8 mouse cellular contexts compared by ENCODE assay signal in genomic region chr13:54949592-54949991, GRCm38 (mm10). TPM values are rescaled to one million over a fixed set of nuclear protein-coding genes. Genes with fewer than 3 reads are reported as not detected.
A peak's percentile ranks its signal among the peaks of the same experiment; 100 is the strongest.
DNase-seq lines count a peak whose midpoint lies in the region; ATAC-seq and TF ChIP-seq lines count a peak whose summit lies in the region.

No protein-coding gene starts in this region.

- no peak for TF ChIP-seq CTCF in embryonic fibroblast, embryonic 13.5 days (IDR thresholded peaks at IDR 0.05; ENCODE audit: borderline replicate concordance, insufficient read depth, low read length)
- no peak for TF ChIP-seq CTCF in midbrain, postnatal 0 days (IDR thresholded peaks at IDR 0.05)

- peak; percentile 41; the same call in 1 of the 2 replicates for ATAC-seq in limb, embryonic 14.5 days (ENCODE audit: low FRiP score, low read depth)
- ATAC-seq in midbrain, postnatal 0 days (ENCODE audit: low FRiP score): 0 out of 2 replicates have a peak, but pooled peaks have one; percentile 15

- H3K4me2 ChIP-seq in limb, embryonic 14.5 days (replicated peaks; ENCODE audit: low read depth, low read length, severe bottlenecking): peak overlapping the region; percentile 100
- H3K4me2 ChIP-seq in midbrain, postnatal 0 days (ENCODE audit: low read depth, low read length, poor library complexity, severe bottlenecking): peak overlapping the region; percentile 89

- under 1% methylated on average over 44 of the region's 44 CpGs for WGBS in hindbrain, embryonic 10.5 days
- WGBS in limb, embryonic 14.5 days: 1% methylated on average over 28 of the region's 44 CpGs
- 2% methylated on average over 41 of the region's 44 CpGs for WGBS in midbrain, postnatal 0 days

- no peaks in the 10 kb centered on the region for H3K36me3 ChIP-seq in hindbrain, embryonic 10.5 days
- H3K36me3 ChIP-seq in limb, embryonic 14.5 days (ENCODE audit: control insufficient read depth, insufficient read depth, low read length): no peaks in the 10 kb centered on the region
- no peaks in the 10 kb centered on the region for H3K36me3 ChIP-seq in midbrain, postnatal 0 days (ENCODE audit: insufficient read depth, low read length)

- H3K27me3 ChIP-seq in hindbrain, embryonic 10.5 days (ENCODE audit: insufficient read depth, poor library complexity, severe bottlenecking): peaks cover 100% of the 10 kb centered on the region
- peaks cover 90% of the 10 kb centered on the region for H3K27me3 ChIP-seq in limb, embryonic 14.5 days (ENCODE audit: control insufficient read depth, insufficient read depth, low read length)
- H3K27me3 ChIP-seq in midbrain, postnatal 0 days (ENCODE audit: insufficient read depth, low read length): no peaks in the 10 kb centered on the region; the same call in 1 of the 2 replicates

- no peak overlapping the region for H3K27ac ChIP-seq in embryonic fibroblast, embryonic 13.5 days (ENCODE audit: insufficient read depth, low read length)
- H3K27ac ChIP-seq in hindbrain, embryonic 10.5 days: peak overlapping the region; percentile 79
- no peak overlapping the region for H3K27ac ChIP-seq in limb, embryonic 14.5 days (replicated peaks; ENCODE audit: low read depth, low read length)
- peak overlapping the region; percentile 81 for H3K27ac ChIP-seq in midbrain, postnatal 0 days (ENCODE audit: low read depth, low read length)

- peak; percentile 65 for DNase-seq in cerebellum, adult 11 months
- no peak for DNase-seq in cerebellum, postnatal 4 days (ENCODE audit: low spot score in 2 of 2)
- peak; percentile 65 for DNase-seq in Muller cell, postnatal 12 days (ENCODE audit: inconsistent ontology term)
- peak; percentile 70 for DNase-seq in hindbrain, embryonic 10.5 days (ENCODE audit: low spot score)
- DNase-seq in limb, embryonic 14.5 days (ENCODE audit: low spot score): peak; percentile 30
- no peak for DNase-seq in midbrain, postnatal 0 days (ENCODE audit: low spot score)
- no peak for DNase-seq in T-cell, adult 2 months (ENCODE audit: low spot score)

- H3K4me3 ChIP-seq in embryonic fibroblast, embryonic 13.5 days (ENCODE audit: insufficient read depth, low read length): peak overlapping the region; percentile 42
- peak overlapping the region; percentile 71 for H3K4me3 ChIP-seq in hindbrain, embryonic 10.5 days
- peak overlapping the region; percentile 55 for H3K4me3 ChIP-seq in limb, embryonic 14.5 days (replicated peaks; ENCODE audit: low read length)
- H3K4me3 ChIP-seq in midbrain, postnatal 0 days (ENCODE audit: low read depth, low read length): peak overlapping the region; percentile 87

- no peaks in the 10 kb centered on the region for H3K4me1 ChIP-seq in embryonic fibroblast, embryonic 13.5 days (ENCODE audit: control insufficient read depth, insufficient read depth, low read length)
- H3K4me1 ChIP-seq in hindbrain, embryonic 10.5 days (replicated peaks): peaks cover 48% of the 10 kb centered on the region
- peaks cover 3% of the 10 kb centered on the region; the same call in 1 of the 2 replicates for H3K4me1 ChIP-seq in limb, embryonic 14.5 days (ENCODE audit: control insufficient read depth, insufficient read depth, low read length)
- H3K4me1 ChIP-seq in midbrain, postnatal 0 days (ENCODE audit: insufficient read depth, low read length): peaks cover 9% of the 10 kb centered on the region

- H3K9ac ChIP-seq in limb, embryonic 14.5 days (ENCODE audit: low read depth, low read length, severe bottlenecking): peak overlapping the region; percentile 48; the same call in 1 of the 2 replicates
- peak overlapping the region; percentile 88 for H3K9ac ChIP-seq in midbrain, postnatal 0 days (replicated peaks; ENCODE audit: low read length, poor library complexity, severe bottlenecking)

- H3K9me3 ChIP-seq in hindbrain, embryonic 10.5 days: no peaks in the 10 kb centered on the region
- no peaks in the 10 kb centered on the region for H3K9me3 ChIP-seq in limb, embryonic 14.5 days (ENCODE audit: control insufficient read depth, low read length)
- no peaks in the 10 kb centered on the region for H3K9me3 ChIP-seq in midbrain, postnatal 0 days (ENCODE audit: low read length)

- TF ChIP-seq POLR2A in embryonic fibroblast, embryonic 13.5 days (IDR thresholded peaks at IDR 0.05; ENCODE audit: low read depth, low read length): no peak
- TF ChIP-seq POLR2A in limb, embryonic 14.5 days (IDR thresholded peaks at IDR 0.05; ENCODE audit: borderline replicate concordance, extremely low read depth, insufficient read depth, insufficient read length): no peak

RNA-seq across cellular contexts. Expression of gene Unc5a, which starts 0.4 kb away (rescaled TPM):
- polyA plus RNA-seq in embryonic fibroblast, embryonic 13.5 days (2011; ENCODE audit: insufficient read length, low read depth, missing spikeins): 2.5 and 2.9 TPM in 2 replicates
- polyA plus RNA-seq in hindbrain, embryonic 10.5 days (2016; fragmentation: Nextera tagmentation; extraction: Ambion mirVana): 2.0 and 4.4 TPM in 2 replicates
- 3.3 and 3.9 TPM in 2 replicates for polyA plus RNA-seq in limb, embryonic 14.5 days (2012; rRNA removed)
- polyA plus RNA-seq in limb, embryonic 14.5 days (2014; fragmentation: Nextera tagmentation; extraction: Ambion mirVana): 1.2 and 2.2 TPM in 2 replicates
- 24.2 and 29.0 TPM in 2 replicates for total RNA-seq in midbrain, postnatal 0 days (2014; rRNA removed)
- polyA plus RNA-seq in midbrain, postnatal 0 days (2015; fragmentation: Nextera tagmentation; extraction: Ambion mirVana): 12.7 and 14.3 TPM in 2 replicates

Comparison
In these comparisons a context has a peak if more than half of its experiments do, and no peak if none do; other contexts are left out.
1. DNase-seq: peak in cerebellum, adult 11 months (single experiment), Muller cell, postnatal 12 days (single experiment), hindbrain, embryonic 10.5 days (single experiment) and limb, embryonic 14.5 days (single experiment); none in cerebellum, postnatal 4 days (0 of 2), midbrain, postnatal 0 days (single experiment) and T-cell, adult 2 months (single experiment).
2. H3K27ac ChIP-seq: peak in hindbrain, embryonic 10.5 days (single experiment) and midbrain, postnatal 0 days (single experiment); none in embryonic fibroblast, embryonic 13.5 days (single experiment) and limb, embryonic 14.5 days (single experiment).
3. Peak in every context shown above with its lines, with median percentiles within 50 percentile points of each other: H3K4me3 ChIP-seq.